Mouse (Mus musculus): ENCODE measurements at regions not wholly inside any gene's neighbourhood (a gene's known extent, or its start where the extent isn't known, plus 50 kb on each side); places are given as distances from the start of the nearest gene placed in this dataset.

GRCm38 (mm10) chr17:84104242-84104641, 83.5 kb downstream of the Zfp36l2 start:
- Histone ChIP-seq H3K9me3 (replicated peaks; ENCODE audit: control insufficient read depth, low read length) (no peaks in the 10 kb centered on the region), H3K36me3 (replicated peaks; ENCODE audit: control insufficient read depth, insufficient read depth, low read length) (no peaks in the 10 kb centered on the region), H3K4me1 (ENCODE audit: control insufficient read depth, insufficient read depth) (peaks cover 22% of the 10 kb centered on the region), H3K4me2 (ENCODE audit: low read depth, low read length) (no peak overlapping the region), H3K9ac (replicated peaks; ENCODE audit: low read depth, low read length) (no peak overlapping the region), H3K27me3 (ENCODE audit: control insufficient read depth, insufficient read depth, low read length) (no peaks in the 10 kb centered on the region), H3K27ac (ENCODE audit: low read depth) (no peak overlapping the region), H3K4me3 (ENCODE audit: low read depth, low read length) (no peak overlapping the region)
- DNase-seq (ENCODE audit: low spot score) (peak; percentile 77), ATAC-seq (ENCODE audit: insufficient read depth, low read depth) (peak; percentile 71)
- WGBS = 34% methylated on average over 7 of the region's 7 CpGs
- TF ChIP-seq EP300 (IDR thresholded peaks at IDR 0.05; ENCODE audit: low read depth) (no peak), CTCF (IDR thresholded peaks at IDR 0.05; ENCODE audit: low read depth) (no peak)

- Histone ChIP-seq H3K4me3 (ENCODE audit: low read depth, low read length) (no peak overlapping the region), H3K36me3 (replicated peaks; ENCODE audit: control insufficient read depth, insufficient read depth, low read length) (no peaks in the 10 kb centered on the region), H3K9ac (replicated peaks; ENCODE audit: low read depth, low read length) (no peak overlapping the region), H3K9me3 (replicated peaks; ENCODE audit: control insufficient read depth, low read length) (no peaks in the 10 kb centered on the region), H3K27ac (ENCODE audit: low read depth) (no peak overlapping the region), H3K4me1 (ENCODE audit: control insufficient read depth, insufficient read depth) (peaks cover 22% of the 10 kb centered on the region), H3K4me2 (ENCODE audit: low read depth, low read length) (no peak overlapping the region), H3K27me3 (ENCODE audit: control insufficient read depth, insufficient read depth, low read length) (no peaks in the 10 kb centered on the region)
- TF ChIP-seq CTCF (IDR thresholded peaks at IDR 0.05; ENCODE audit: low read depth) = no peak
- no peak for TF ChIP-seq EP300 (IDR thresholded peaks at IDR 0.05; ENCODE audit: low read depth)
- 69% methylated on average over 7 of the region's 7 CpGs for whole genome bisulfite sequencing
- DNase-seq (ENCODE audit: low spot score) (no peak), ATAC-seq (ENCODE audit: insufficient read depth, low read depth) (no peak)
These were observed 84.4 kb downstream of the Zfp36l2 start for GRCm38 (mm10) chr17:84103344-84103743.

- Histone ChIP-seq H3K4me3 (ENCODE audit: low read depth, low read length) (no peak overlapping the region), H3K4me1 (ENCODE audit: control insufficient read depth, insufficient read depth) (peaks cover 28% of the 10 kb centered on the region), H3K36me3 (replicated peaks; ENCODE audit: control insufficient read depth, insufficient read depth, low read length) (no peaks in the 10 kb centered on the region), H3K9ac (replicated peaks; ENCODE audit: low read depth, low read length) (no peak overlapping the region), H3K9me3 (replicated peaks; ENCODE audit: control insufficient read depth, low read length) (no peaks in the 10 kb centered on the region), H3K27me3 (ENCODE audit: control insufficient read depth, insufficient read depth, low read length) (no peaks in the 10 kb centered on the region; the same call in 1 of the 2 replicates), H3K27ac (ENCODE audit: low read depth) (no peak overlapping the region), H3K4me2 (ENCODE audit: low read depth, low read length) (no peak overlapping the region)
- 80% methylated on average over 1 of the region's 1 CpGs for WGBS
- TF ChIP-seq CTCF (IDR thresholded peaks at IDR 0.05; ENCODE audit: low read depth) (no peak), EP300 (IDR thresholded peaks at IDR 0.05; ENCODE audit: low read depth) (no peak)
- no peak for ATAC-seq (ENCODE audit: insufficient read depth, low read depth)
- no peak for DNase-seq (ENCODE audit: low spot score)
These were observed 86.1 kb downstream of the Zfp36l2 start for GRCm38 (mm10) chr17:84101652-84102051.

GRCm38 (mm10) chr17:84100523-84100922, 87.2 kb downstream of the Zfp36l2 start:
- TF ChIP-seq EP300 (IDR thresholded peaks at IDR 0.05; ENCODE audit: low read depth) (no peak), CTCF (IDR thresholded peaks at IDR 0.05; ENCODE audit: low read depth) (no peak)
- DNase-seq (ENCODE audit: low spot score) = no peak
- 0 out of 2 replicates have a peak overlapping the region, but pooled peaks have one; percentile 34 for H3K9ac ChIP-seq (replicated peaks; ENCODE audit: low read depth, low read length)
- no peak overlapping the region for H3K4me3 ChIP-seq (ENCODE audit: low read depth, low read length)
- no peaks in the 10 kb centered on the region for H3K9me3 ChIP-seq (replicated peaks; ENCODE audit: control insufficient read depth, low read length)
- no peaks in the 10 kb centered on the region; the same call in 1 of the 2 replicates for H3K27me3 ChIP-seq (ENCODE audit: control insufficient read depth, insufficient read depth, low read length)
- peaks cover 33% of the 10 kb centered on the region for H3K4me1 ChIP-seq (ENCODE audit: control insufficient read depth, insufficient read depth)
- ATAC-seq (ENCODE audit: insufficient read depth, low read depth) = no peak
- H3K27ac ChIP-seq (ENCODE audit: low read depth) = peak overlapping the region; percentile 19
- no peaks in the 10 kb centered on the region for H3K36me3 ChIP-seq (replicated peaks; ENCODE audit: control insufficient read depth, insufficient read depth, low read length)
- no peak overlapping the region for H3K4me2 ChIP-seq (ENCODE audit: low read depth, low read length)
- 38% methylated on average over 10 of the region's 10 CpGs for WGBS

GRCm38 (mm10) chr17:84099737-84100136, 88.0 kb downstream of the Zfp36l2 start:
- no peak for DNase-seq (ENCODE audit: low spot score)
- H3K9me3 ChIP-seq (replicated peaks; ENCODE audit: control insufficient read depth, low read length) = no peaks in the 10 kb centered on the region
- no peak overlapping the region for H3K4me2 ChIP-seq (ENCODE audit: low read depth, low read length)
- TF ChIP-seq CTCF (IDR thresholded peaks at IDR 0.05; ENCODE audit: low read depth) (no peak), EP300 (IDR thresholded peaks at IDR 0.05; ENCODE audit: low read depth) (no peak)
- ATAC-seq (ENCODE audit: insufficient read depth, low read depth) = 0 out of 2 replicates have a peak, but pooled peaks have one; percentile 29
- H3K36me3 ChIP-seq (replicated peaks; ENCODE audit: control insufficient read depth, insufficient read depth, low read length) = no peaks in the 10 kb centered on the region
- H3K27me3 ChIP-seq (ENCODE audit: control insufficient read depth, insufficient read depth, low read length) = no peaks in the 10 kb centered on the region; the same call in 1 of the 2 replicates
- peaks cover 32% of the 10 kb centered on the region for H3K4me1 ChIP-seq (ENCODE audit: control insufficient read depth, insufficient read depth)
- no peak overlapping the region for H3K9ac ChIP-seq (replicated peaks; ENCODE audit: low read depth, low read length)
- 71% methylated on average over 9 of the region's 9 CpGs for WGBS
- no peak overlapping the region for H3K4me3 ChIP-seq (ENCODE audit: low read depth, low read length)
- no peak overlapping the region for H3K27ac ChIP-seq (ENCODE audit: low read depth)

GRCm38 (mm10) chr17:84097871-84098430, 89.8 kb downstream of the Zfp36l2 start:
- WGBS = 82% methylated on average over 6 of the region's 6 CpGs
- H3K27ac ChIP-seq (ENCODE audit: low read depth) = peak overlapping the region; percentile 43; the same call in 1 of the 2 replicates

More at GRCm38 (mm10) chr17:84097871-84098430, 89.8 kb downstream of the Zfp36l2 start:
- Histone ChIP-seq H3K4me3 (ENCODE audit: low read depth, low read length) (no peak overlapping the region), H3K9me3 (replicated peaks; ENCODE audit: control insufficient read depth, low read length) (no peaks in the 10 kb centered on the region), H3K4me1 (ENCODE audit: control insufficient read depth, insufficient read depth) (peaks cover 22% of the 10 kb centered on the region), H3K4me2 (ENCODE audit: low read depth, low read length) (no peak overlapping the region), H3K9ac (replicated peaks; ENCODE audit: low read depth, low read length) (no peak overlapping the region), H3K27me3 (ENCODE audit: control insufficient read depth, insufficient read depth, low read length) (no peaks in the 10 kb centered on the region; the same call in 1 of the 2 replicates), H3K36me3 (replicated peaks; ENCODE audit: control insufficient read depth, insufficient read depth, low read length) (no peaks in the 10 kb centered on the region)
- DNase-seq (ENCODE audit: low spot score) (no peak), ATAC-seq (ENCODE audit: insufficient read depth, low read depth) (no peak)
- no peak for TF ChIP-seq CTCF (IDR thresholded peaks at IDR 0.05; ENCODE audit: low read depth)
- TF ChIP-seq EP300 (IDR thresholded peaks at IDR 0.05; ENCODE audit: low read depth) = no peak
